Mouse (Mus musculus): ENCODE results near the gene Arsa.
"Not testable (repeated sequence)": the region's sequence is repeated elsewhere in the genome, so short reads cannot be mapped to it uniquely, and the experiment has no call there.

The Arsa gene

DNA sequence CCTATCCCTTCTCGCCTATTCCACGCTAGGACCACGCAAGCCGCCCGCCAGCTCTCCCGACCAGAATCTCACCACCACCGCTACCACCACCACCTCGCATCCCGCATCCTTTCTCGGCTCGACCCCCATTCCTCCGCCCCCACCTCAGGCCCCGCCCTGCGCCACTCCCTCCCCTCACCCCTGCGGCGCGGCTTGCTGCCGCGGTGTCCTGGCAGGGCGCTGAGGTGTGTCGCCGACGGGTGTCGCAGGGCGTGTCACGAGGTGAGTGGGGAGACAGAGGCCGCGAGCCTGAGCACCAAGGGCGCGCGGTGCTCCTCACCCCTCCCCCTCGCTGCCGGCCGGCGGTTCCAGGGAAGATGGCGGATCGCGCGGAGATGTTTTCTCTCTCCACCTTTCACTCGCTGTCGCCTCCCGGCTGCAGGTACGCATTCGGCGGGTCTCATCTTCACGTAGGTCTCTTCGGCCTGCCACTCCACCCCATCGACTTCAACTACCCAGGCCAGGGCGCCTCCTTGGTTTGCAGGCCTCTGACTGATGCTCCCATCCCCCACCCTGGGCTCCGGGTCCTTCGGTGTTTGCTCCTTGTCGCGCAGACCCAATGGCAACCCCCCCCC, 23.3 kb downstream of the Arsa start, which contains the start of gene Mapk8ip2:
TSS of gene Mapk8ip2 (plus strand) at position 49 of the 614 bp plus-strand sequence.
- CTCF ChIA-PET = no interaction called here

DNA sequence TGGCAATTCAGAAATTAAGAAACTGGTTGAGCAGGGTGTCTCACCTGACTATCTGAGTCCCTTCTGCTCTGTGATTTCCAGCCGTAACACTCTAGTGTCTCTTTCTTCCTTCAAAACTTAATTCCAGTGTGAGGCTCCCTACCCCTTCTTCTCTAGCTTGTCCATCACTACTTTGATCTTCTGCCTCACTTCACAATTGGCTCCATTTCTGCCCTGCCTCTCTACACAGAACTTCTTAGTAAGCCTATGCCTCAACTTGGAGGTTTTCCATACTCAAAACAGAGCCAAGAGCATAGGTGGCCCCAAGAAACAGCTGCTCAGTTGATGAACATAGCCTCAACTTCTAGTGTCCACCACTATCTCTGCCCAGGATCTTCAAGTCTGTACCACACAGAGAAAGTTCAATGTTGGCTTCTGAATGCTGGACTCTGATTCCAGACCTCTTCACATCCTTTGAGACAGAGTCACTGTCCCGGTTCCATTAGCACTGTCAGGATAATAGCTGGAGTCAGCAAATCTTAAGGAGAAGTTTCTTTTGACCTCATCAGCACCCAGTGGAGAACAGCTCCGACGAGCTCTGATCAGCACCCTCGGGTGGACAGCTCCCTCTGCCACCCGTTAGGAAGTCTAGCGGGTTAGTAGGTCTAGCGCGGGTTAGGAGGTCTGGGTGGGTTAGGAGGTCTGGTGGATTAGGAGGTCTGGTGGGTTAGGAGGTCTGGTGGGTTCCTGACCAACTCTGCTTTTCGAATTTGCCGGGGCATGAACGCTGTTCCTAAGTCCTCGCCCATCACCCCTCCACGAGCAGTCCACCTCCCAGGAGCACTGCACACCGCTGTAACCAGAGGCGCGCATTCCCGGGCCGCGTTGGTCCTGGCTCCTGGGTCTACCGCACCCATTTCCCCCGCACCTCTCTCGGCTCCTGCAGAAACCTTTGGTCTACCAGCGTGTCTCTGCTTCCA, 24.0 kb downstream of the Arsa start:
- CTCF ChIA-PET = no interaction called here

DNA sequence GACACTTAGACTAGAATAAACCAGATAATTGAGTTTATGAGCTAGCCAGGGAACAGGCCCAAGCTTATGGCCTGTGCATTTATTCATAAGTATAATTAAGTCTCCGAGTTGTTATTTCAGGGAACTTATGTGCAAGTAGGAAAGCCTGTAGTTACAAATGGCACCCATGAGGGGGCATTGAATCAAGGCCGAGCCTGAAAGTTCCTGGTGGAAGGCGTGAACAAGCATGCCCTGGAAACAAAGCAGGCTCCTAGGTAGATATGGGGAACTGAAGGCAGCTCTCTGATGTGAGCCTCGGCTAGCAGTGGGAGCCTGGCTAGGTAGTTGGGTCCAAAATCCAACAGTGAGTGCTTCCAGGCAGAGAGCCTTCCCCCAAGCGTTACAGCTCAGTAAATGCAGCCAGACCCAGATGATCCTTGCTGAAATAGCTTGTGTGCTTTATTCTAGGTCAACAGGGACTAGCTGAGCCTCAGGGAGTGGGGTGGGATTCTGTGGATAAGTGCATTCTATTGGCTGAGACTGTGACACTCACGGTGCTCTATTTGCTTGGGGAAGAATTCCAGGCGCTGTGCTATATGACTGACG, 34.6 kb downstream of the Arsa start:
- CTCF ChIA-PET = no interaction called here

DNA sequence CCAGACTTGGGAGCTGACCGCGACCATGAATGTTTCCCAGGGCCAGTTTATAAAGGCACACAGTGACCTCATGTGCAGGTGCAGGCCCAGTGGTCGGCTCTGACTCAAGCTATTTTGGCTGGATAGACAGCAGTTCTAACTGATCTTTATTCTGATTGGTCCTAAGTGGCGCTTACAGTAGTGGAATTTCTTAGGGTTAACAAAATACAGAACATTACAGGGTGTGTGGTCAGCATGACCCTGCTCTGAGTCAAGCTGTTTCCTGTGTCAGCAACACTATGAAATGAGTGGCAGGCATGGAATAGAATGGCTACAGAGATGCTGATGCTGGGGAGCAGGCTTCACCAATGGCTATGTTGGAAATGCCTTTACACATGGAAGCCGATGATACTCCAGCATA, 41.3 kb downstream of the Arsa start:
- CTCF ChIA-PET = no interaction called here

DNA sequence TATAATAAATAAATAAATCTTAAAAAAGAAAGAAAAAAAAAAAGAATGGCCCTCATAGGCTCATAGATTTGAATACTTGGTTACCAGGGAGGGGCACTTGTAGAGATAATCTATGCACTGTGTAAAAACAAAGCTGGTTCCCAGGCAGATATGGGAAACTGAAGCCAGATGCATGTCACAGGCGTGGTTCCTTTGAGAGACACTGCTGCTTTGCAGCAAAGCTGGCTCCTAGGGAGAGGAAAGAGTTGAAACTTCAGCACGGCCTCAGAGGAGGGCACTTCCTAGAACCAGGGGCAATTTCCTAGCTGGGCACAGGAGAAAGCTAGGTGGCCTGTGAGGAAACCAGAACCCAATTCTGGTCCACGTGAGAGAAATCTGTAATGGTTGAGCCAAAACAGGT, 43.1 kb downstream of the Arsa start:
- CTCF ChIA-PET = no interaction called here

DNA sequence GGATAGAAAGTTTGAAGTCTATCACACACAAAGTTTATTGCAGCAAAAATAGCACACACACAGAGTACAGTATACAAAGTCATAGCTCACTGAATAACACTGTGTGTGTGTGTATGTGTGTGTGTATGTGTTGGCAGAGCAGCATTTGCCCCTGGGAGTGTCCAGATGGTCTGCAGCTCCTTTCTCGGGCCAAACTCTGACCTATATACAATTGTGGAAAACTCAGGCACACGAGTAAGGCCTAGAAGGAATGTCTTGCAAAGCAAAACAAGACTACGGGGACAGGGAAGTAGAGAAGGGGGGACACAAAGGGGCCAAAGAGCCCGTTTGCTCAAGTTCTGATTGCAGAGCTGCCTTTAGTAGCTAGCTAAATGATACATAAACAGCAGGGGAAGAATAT, 44.3 kb downstream of the Arsa start:
- CTCF ChIA-PET = no interaction called here

DNA sequence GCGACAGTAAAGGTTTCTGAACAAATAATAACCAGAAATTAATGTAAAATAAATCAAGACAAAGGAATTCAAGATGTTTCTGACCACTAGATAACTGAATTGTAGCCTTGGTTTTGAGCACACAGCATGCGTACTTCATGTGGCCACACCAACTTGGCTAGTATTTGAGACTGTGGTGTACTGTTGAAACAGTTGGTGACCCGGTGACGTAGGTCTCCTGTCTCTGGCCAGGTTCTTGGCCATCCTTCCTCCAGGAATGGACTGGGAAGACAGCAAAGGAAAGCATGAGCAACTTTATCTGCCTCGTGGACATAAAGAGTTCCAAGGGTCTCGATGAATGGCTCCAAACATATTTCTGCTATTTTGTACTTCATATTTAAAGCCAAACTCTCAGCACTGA, 45.4 kb downstream of the Arsa start:
- CTCF ChIA-PET = no interaction called here

DNA sequence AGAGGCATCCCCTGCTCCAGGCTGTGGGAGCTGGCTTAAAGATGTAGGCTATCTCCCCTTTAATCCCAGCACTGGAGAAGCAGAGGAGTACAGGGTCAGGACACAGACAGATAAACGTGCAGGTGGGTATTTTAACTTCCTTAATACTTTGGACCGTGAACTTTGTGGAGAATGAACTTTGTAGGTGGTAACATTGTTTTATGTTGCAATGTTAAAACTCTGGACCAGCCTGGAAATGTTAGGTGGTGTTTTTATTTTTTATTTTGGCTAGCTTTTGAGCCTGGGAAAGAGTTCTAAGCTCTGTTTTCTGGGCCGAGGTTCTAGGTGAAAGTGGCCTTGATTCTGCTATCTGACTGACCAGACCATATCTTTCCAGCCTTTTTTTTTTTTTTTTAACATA, 46.0 kb downstream of the Arsa start:
- CTCF ChIA-PET = no interaction called here

DNA sequence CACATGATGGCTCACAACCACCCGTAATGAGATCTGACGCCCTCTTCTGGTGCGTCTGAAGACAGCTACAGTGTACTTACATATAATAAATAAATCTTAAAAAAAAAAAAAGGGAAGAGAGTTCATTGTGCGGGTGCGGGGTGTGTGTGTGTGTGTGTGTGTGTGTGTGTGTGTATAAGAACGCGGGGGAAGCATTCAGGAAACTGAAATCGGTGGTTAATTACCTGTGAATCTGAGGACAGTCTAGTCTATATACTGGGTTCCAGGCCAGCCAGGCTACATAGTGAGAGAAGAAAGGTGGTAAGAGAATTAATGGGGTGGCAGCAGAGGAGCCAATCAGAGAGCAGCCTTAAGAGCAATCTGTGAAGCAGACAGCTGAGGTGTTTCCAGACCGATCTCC, 46.5 kb downstream of the Arsa start:
- CTCF ChIA-PET = not testable (repeated sequence)

DNA sequence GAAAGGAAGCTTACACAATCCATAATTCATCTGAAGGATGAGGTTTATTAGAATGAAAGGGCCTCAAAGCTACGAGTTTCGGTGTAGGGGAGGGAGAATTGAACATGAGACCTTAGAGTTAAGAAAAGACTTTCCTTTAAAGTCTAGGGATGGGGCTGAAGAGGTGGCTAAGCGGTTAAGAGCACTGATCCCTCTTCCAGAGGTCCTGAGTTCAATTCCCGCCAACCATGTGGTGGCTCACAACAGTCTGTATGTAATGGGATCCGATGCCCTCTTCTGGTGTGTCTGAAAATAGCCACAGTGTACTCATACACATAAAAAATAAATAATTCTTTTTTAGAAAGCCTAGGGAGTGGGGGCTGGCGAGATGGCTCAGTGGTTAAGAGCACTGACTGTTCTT, 46.9 kb downstream of the Arsa start:
- CTCF ChIA-PET = no interaction called here

DNA sequence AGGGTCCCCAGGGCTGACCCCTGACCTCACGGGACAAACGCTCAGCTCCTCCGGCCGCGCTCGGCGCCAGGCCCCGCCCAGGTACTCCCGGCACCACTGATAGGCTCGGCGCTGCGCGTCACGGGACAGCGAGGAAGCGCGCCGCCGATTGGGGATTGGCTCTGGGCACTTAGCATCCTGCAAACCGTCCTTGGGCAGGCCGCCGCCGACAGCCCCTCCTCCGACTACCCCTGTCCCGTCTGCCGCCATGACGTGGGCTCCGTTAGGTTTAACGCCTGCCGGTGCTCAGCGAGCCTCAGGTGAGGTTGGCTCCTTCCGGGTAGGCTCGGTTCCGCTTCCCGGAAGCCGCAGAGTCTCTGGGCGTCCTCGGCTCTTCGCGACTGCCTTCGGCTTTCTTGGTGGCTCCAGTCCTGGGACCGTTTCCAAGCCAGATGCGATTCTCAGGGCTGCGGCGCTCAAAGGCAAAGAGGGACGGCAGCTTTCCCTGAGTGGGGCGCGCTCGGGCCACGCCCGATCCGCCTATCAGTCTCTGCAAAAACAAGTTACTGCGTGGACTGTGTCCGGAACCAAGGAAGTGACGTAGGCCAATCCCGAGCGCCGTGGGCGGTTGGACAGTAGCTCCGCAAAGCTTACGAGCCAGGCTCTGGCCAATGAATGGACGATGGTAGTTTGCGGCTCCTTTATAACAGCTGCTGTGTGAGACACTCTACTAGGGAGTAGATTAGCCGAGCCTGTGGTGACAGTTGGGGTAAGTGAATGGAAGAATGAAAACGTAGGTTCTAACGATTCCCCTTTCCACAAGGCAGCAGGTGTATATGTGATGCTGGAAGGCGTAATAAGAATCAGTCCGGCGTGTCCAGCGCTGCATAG, 47.6 kb downstream of the Arsa start, which contains the start of the genes C730034F03Rik, Gm44502 and Chkb:
TSS of gene C730034F03Rik (plus strand) at position 238 of the 870 bp plus-strand sequence.
TSS of gene Gm44502 (minus strand) at position 345 of the 870 bp plus-strand sequence.
TSS of gene Chkb (minus strand) at position 557 of the 870 bp plus-strand sequence.
- CTCF ChIA-PET = no interaction called here

DNA sequence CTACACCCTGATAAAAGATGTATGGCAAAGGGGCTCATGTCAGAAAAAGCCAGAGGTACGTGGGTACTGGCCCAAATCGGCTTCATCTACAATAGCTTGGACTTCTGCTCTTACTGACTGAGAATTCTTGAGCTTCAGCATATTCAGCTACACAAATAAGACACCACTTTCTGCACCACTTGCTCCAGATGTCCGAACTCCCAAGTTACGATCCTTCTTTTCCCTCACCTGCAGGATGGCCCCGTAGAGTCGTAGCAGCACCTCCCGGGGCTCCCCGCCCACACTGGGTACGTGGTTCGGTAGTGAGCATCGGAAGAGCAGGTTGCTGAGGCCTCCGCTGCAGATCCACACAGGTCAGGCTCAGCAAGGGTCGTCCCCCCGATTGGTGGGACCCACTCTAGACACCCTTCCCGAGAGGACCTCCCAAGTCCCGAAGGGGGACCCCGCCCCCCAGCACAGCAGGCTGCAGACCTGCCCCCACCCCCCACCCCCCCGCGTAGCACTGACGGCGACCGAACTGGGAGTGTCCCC, 48.3 kb downstream of the Arsa start:
- CTCF ChIA-PET = no interaction called here

DNA sequence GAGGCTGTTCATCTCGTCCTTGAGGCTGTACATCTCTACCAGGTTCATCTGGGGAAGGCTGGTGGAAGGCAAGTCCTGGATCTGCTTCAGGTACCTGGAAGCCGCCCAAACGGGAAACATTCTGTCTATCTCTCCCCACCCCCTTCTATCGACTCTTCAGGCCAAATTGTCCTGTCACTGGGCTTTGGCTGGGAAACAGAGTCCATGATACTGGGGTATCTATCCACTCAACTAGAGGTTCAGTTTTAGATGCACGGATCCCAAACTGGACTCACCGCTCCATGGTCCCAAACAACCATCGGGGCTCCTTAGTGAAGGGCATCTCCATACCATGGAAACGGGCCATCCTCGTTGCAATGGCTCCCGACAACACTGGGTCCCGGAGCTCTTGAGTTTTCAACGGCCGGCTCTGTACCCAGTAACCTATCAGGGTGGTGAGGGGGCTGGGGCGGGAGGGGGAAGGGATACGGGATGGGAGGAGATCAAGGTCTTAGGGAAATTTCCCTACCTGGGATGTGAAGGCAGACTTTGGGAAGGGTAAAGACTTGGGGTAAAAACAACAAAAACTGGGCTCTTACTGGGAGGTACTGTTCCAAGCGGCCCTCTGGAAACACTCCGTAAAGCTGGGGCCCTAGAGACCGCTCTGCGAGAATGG, 49.0 kb downstream of the Arsa start:
- CTCF ChIA-PET = no interaction called here

DNA sequence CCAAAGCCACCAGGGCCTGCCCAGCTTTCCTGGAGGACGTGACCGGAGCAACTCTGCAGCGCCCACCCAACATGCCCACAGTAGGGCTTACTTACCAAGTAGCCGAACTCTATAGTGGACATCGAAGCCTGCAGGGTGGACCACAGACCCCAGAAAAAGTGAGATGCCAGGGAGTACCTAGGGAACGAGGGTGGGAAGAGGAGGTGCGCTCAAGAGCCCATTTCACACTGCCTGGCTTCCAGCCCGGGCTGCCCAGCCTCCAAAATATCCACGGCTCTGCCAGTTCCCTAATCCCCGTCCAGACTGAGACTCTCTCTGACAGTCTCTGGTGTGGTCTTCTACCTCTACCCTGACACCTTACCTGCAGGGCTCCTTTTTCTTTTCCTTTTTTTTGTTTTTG, 50.5 kb downstream of the Arsa start:
- CTCF ChIA-PET = no interaction called here

DNA sequence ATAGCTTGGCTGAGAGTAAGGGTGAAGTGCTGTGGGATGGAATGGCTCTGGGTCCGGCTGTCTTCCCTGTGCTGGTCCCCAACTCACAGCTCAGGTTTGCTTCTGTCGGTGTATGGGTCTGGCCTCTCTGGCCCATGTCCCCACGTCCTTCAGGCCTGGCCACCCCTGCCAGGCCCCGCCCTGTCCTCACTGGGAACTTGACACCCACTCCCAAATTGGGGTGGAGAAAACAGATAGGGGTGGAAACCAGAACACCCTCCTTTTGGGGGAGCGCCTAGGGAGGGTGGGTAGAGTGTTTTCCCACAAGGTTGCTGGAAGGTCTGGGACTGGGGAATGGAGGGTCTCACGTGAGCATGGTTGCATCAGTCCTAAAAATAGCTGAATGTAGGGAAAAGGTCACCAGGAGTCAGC, 51.5 kb downstream of the Arsa start, which contains the start of gene Cpt1b:
TSS of gene Cpt1b (minus strand) at position 153 of the 411 bp plus-strand sequence.
- CTCF ChIA-PET = no interaction called here

DNA sequence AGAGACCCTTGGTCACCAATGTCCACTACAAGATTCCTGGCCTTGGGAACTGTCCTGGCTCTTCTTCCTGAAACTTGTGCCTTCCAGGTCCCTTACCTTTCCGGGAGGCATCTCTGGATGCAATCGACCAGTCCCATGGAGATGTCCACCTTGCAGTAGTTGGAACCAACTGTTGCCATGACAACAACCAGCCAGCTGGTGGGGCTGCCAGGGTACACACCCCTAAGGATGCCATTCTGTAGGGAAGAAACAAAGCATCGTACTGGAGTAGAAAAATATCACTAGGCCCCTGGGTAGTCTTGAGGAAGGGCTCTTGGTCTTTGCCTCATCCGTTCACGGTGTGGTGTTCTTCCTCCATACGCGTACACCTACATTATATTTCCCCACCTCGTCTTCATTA, 52.6 kb downstream of the Arsa start:
- CTCF ChIA-PET = no interaction called here
